Mouse (Mus musculus): ENCODE results near the gene Sema6d. TPM values are rescaled to one million over a fixed set of nuclear protein-coding genes. Genes with fewer than 3 reads are reported as not detected.

The Sema6d gene
- total RNA-seq, 2 experiments from 2014 or later: not detected

DNA sequence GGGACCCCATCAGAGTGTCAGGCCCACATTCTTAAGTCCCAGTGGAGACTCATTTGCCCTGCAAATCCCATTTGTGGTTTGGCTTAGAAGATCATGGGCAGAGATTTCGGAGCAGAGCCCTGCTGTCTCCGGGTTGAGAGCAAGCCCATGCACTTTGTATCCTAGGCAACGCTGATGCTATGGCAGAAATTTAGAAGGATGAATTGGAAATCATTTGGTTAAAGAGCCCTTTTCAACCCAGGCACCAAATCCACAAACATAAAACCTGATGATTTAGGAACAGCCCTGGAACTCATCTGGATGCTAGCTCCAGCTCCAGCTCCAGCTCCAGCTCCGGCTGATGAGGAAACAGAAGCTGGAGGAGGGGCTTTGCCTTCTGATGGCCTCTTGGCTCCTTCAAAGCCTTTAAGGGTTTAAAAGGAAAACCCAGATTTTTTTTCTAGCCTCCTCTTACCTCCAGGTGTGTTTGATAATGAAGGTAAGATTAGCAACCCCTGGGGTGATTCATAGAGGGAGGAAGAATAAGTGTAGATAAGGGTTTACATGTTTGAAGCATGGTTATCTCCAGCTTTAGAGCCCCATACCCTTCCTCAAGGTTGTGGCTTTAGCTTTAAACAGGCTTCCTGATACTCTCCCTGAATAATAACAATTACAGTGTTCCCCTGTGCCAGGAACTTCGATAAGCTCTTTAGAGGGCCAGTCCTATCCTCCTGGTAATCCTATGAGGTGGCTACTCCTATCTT, 549.6 kb downstream of the Sema6d start:
- ATAC-seq (replicated peaks; ENCODE audit: poor library complexity): no peak

- ATAC-seq (replicated peaks; ENCODE audit: poor library complexity): no peak
Measured at GRCm38 (mm10) chr2:124640500-124641193, 550.9 kb downstream of the Sema6d start.

DNA sequence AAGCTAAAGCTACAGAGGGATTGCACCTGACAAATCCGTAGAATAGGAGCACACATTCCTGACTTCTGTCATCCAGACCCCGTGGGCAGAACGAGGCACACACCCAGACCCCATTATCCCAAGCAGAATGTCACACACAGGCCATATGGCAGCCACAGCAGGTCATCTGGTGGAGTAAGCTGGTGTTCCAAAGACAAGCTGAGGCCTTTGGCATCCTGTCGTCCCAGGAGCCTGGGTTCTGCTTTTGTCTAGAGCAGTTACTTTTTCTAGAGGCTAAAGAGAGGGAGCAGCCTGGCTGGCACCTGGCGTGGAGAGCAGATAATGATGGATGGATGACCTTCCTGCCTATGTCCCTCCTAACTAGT, 551.4 kb downstream of the Sema6d start:
- no peak for ATAC-seq (replicated peaks; ENCODE audit: poor library complexity)

DNA sequence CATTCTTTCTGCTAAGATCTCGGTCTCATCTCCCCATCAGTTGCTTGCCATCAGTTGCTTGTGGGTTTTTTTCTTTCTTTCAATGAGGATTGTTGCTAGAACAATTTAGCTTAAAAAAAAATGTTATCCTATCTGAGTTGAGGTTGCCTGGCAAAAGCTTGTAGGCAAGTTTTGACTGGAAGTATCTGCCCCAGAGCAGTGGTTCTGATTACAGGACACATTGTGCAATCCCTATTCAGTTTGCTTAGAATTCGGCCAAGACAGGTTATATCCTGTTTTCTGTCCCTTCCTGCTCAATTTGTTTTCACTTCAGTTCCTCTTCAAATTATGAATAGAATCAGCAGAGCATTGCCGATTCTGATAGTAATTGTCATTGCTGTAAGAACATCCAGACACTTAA, 552.4 kb downstream of the Sema6d start:
- no peak for ATAC-seq (replicated peaks; ENCODE audit: poor library complexity)

DNA sequence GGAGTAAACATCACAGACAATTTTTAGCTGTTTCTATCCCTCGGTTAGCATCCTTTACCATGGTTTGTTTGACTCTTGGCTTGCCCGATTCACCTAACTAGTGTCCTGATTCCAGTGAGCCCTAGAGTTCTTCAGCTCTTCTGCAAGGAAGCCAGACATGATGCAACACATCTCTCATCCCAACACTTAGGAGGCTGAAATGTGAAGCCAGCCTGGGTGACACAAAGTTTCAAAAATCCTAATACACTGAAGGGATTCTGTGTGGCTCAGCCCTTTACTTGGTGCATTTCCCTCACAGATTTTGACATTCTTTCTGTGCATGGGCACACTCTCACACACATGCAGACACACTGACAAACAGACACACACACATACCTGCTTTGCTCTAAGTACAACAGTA, 560.8 kb downstream of the Sema6d start:
- ATAC-seq (replicated peaks; ENCODE audit: poor library complexity): no peak

GRCm38 (mm10) chr2:124651146-124651545, 561.4 kb downstream of the Sema6d start:
- ATAC-seq (replicated peaks; ENCODE audit: poor library complexity): no peak

- ATAC-seq (replicated peaks; ENCODE audit: poor library complexity): no peak
Measured at GRCm38 (mm10) chr2:124653161-124653560, 563.4 kb downstream of the Sema6d start.

- no peak for ATAC-seq (replicated peaks; ENCODE audit: poor library complexity)
Measured at GRCm38 (mm10) chr2:124657358-124657757, 567.6 kb downstream of the Sema6d start.

GRCm38 (mm10) chr2:124658374-124658773, 568.6 kb downstream of the Sema6d start:
- ATAC-seq (replicated peaks; ENCODE audit: poor library complexity): no peak

DNA sequence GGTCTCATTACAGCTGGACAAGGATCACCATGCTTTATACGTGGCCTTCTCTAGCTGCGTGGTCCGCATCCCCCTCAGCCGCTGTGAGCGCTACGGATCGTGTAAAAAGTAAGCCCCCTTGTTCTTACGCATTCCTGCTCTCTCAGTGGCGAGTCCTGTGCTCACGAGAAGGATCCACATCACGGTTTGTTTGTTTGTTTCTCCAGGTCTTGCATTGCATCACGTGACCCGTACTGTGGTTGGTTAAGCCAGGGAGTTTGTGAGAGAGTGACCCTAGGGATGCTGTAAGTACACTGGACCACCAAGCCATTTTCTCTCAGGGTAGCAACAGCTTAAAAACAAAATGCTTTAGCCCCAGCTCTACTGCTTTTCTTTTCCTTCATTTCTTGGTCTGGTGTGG, 569.8 kb downstream of the Sema6d start:
- no peak for ATAC-seq (replicated peaks; ENCODE audit: poor library complexity)

- ATAC-seq (replicated peaks; ENCODE audit: poor library complexity): no peak
Measured at GRCm38 (mm10) chr2:124660686-124661085, 570.9 kb downstream of the Sema6d start.

DNA sequence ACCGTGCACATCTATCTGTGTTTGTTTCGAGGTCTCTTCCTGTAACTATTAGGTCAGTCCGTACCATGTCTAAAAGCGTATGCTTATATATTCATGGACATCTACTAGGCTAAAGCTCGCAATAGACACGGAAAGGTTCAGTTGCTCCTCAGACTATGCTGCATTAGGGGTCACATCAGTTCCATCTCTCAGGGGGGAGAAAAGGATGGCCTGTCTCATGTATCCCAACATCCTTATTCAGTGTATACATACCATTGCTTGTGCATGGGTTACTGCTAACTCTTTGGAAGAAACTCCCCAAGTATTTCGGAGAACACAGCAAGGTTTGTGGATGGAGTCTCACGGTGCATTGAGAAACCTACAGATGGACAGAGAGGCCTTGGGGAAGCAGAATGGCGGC, 571.5 kb downstream of the Sema6d start:
- ATAC-seq (replicated peaks; ENCODE audit: poor library complexity): no peak

GRCm38 (mm10) chr2:124662257-124662656, 572.5 kb downstream of the Sema6d start:
- no peak for ATAC-seq (replicated peaks; ENCODE audit: poor library complexity)

- no peak for ATAC-seq (replicated peaks; ENCODE audit: poor library complexity)
Measured at GRCm38 (mm10) chr2:124664191-124664590, 574.4 kb downstream of the Sema6d start.

- no peak for ATAC-seq (replicated peaks; ENCODE audit: poor library complexity)
Measured at GRCm38 (mm10) chr2:124668431-124668830, 578.7 kb downstream of the Sema6d start.

- ATAC-seq (replicated peaks; ENCODE audit: poor library complexity): no peak
Measured at GRCm38 (mm10) chr2:124673117-124673516, 583.3 kb downstream of the Sema6d start.

DNA sequence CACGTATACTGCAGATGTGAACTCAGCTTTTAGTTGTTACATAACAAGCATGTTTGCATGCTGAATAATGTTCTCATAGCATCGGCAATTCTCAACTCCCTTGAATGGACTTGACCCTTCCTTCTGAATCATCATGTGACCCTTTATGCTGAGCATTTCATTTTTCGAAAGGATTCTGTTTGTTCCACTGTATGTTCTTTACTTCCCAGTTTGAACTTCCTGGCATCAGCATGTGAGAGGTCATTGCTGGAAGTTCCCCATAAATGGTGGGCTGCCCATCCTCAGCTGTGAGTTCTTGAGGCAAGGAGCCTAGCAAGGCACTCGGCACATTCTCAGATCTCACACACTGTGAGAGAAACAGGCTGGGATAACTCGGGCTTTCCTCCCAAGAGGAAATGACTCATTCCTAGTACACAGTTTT, 594.7 kb downstream of the Sema6d start:
- peak; percentile 29; the same call in 1 of the 2 replicates for ATAC-seq (replicated peaks; ENCODE audit: poor library complexity)

DNA sequence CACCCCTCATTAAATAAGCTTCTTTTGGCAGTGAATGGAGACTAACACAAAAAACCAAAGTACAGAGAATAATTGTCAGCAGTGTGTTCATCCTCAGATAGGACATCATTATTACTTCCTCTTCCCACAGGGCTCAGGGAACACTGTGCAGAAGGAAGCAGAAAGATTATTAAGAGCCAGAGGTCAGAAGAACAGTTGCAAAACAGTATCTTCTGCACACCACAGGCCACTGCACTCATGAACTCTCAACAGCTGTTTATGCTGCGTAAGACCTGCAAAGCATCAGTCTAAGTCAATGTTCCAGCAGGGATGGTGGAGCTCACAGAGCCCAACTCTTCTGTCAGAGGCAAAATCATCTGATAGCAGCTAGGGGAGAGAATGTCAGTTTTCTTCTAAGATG, 600.6 kb downstream of the Sema6d start:
- ATAC-seq (replicated peaks; ENCODE audit: poor library complexity): no peak

GRCm38 (mm10) chr2:124702621-124703020, 612.9 kb downstream of the Sema6d start:
- no peak for ATAC-seq (replicated peaks; ENCODE audit: poor library complexity)

GRCm38 (mm10) chr2:124704922-124705321, 615.2 kb downstream of the Sema6d start:
- ATAC-seq (replicated peaks; ENCODE audit: poor library complexity): 0 out of 2 replicates have a peak, but pooled peaks have one; percentile 11

GRCm38 (mm10) chr2:124705806-124706205, 616.0 kb downstream of the Sema6d start:
- no peak for ATAC-seq (replicated peaks; ENCODE audit: poor library complexity)

DNA sequence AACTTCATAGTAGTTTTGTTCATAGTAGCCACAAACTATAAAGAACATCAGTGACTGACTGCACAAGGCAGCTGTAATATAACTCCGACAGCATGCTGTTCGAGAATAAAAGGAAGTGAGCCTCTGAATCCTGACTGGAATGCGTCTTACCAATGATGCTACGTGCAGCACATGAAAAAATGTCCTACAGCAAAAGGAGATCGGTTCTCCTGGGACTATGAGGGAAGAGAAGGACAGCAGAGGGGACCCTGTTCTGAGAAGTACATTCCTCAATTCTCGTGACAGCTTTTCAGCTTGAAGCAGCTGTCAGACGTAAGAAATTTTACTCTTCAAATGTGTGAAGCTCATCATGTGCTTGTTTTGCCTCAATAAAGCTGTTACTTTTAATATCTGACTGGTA, 617.1 kb downstream of the Sema6d start:
- no peak for ATAC-seq (replicated peaks; ENCODE audit: poor library complexity)

Data from megakaryocyte progenitor cell, adult 5-6 weeks (primary cell).